Mouse (Mus musculus): ENCODE data around the gene Thbs2.

GRCm38 (mm10) chr17:14733027-14733426, 39.0 kb upstream of the Thbs2 start:
- TF ChIP-seq CTCF (IDR thresholded peaks at IDR 0.05; ENCODE audit: low read depth, low read length) (no peak), GATA1 (IDR thresholded peaks at IDR 0.05; ENCODE audit: borderline replicate concordance, low read length) (no peak), TAL1 (conservative IDR thresholded peaks at IDR 0.05; ENCODE audit: low read depth, low read length) (no peak), GATA2 (IDR thresholded peaks at IDR 0.05; ENCODE audit: borderline replicate concordance, low read depth, low read length) (no peak)
